Mouse (Mus musculus) hindbrain, embryonic 13.5 days (tissue): ENCODE data around the gene Klrb1. TPM values are rescaled to one million over a fixed set of nuclear protein-coding genes. Genes with fewer than 3 reads are reported as not detected.
"Not testable (repeated sequence)": the region's sequence is repeated elsewhere in the genome, so short reads cannot be mapped to it uniquely, and the experiment has no call there.

Source experiments
- ATAC-seq: fragments of 200-750 bp; cut with Nextera tagmentation; 2 replicates; pipeline ENCODE4 v1.8.0; 2017; ENCODE audit warnings: moderate TSS enrichment; ENCODE audit not compliant: low FRiP score
- H3K27ac ChIP-seq: fragments of 300-500 bp; sonication (generic); 2 replicates; pipeline ENCODE4 v1.5.1; 2015; ENCODE audit warnings: inconsistent platforms, mild to moderate bottlenecking, moderate library complexity
- H3K27me3 ChIP-seq: fragments of 300-500 bp; sonication (generic); 2 replicates; pipeline ENCODE4 v1.6.1; 2015; ENCODE audit warnings: mild to moderate bottlenecking, inconsistent platforms
- H3K36me3 ChIP-seq: fragments of 300-500 bp; sonication (generic); 2 replicates; pipeline ENCODE4 v1.6.1; 2015; ENCODE audit warnings: mild to moderate bottlenecking, inconsistent platforms
- H3K4me1 ChIP-seq: fragments of 300-500 bp; sonication (generic); replicated peaks from 2 replicates; pipeline ENCODE4 v1.6.1; 2015; ENCODE audit warnings: inconsistent platforms
- H3K4me2 ChIP-seq: fragments of 300-500 bp; sonication (generic); 2 replicates; pipeline ENCODE4 v1.6.1; 2015; ENCODE audit warnings: inconsistent platforms, mild to moderate bottlenecking, moderate library complexity
- H3K4me3 ChIP-seq: fragments of 300-500 bp; sonication (generic); 2 replicates; pipeline ENCODE4 v1.5.1; 2015; ENCODE audit warnings: mild to moderate bottlenecking, inconsistent platforms
- H3K9ac ChIP-seq: fragments of 300-500 bp; sonication (generic); 2 replicates; pipeline ENCODE4 v1.6.1; 2015; ENCODE audit warnings: mild to moderate bottlenecking, inconsistent platforms
- H3K9me3 ChIP-seq: fragments of 300-500 bp; sonication (generic); 2 replicates; pipeline ENCODE4 v1.6.1; 2016; ENCODE audit warnings: inconsistent platforms
- WGBS: fragments of 180-500 bp; shearing (Covaris S2); methylation state at CpG from one replicate; pipeline ENCODE4 v1.1.7; 2015; 5-methylcytosine and 5-hydroxymethylcytosine counted together
- polyA plus RNA-seq: library from polyadenylated mRNA; unstranded; fragments of >200 nt; fragmentation: Nextera tagmentation; extraction: Ambion mirVana; gene quantifications from 2 replicates; pipeline ENCODE4 v1.2.1, GENCODE M21; 2015

The Klrb1 gene
- 0.25 and 0.56 TPM in 2 replicates for polyA plus RNA-seq

DNA sequence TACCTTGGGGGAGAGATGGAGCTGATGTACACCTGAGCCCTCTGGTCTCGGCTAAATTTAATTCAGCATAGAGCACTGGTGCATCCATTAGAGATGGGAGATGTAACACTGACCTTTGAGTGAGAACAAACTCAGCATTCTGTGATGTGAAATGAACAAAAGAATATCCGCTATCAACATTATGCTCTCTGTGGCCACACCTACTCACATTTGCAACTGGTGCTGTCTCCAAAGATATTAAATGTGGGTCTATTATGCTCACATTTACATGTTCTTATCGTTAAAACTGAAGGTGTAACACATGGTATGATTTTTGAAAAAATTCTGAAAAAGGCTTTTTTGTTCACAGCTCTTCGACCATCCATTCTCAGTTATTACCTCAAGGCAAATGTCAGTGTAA lies at the start of gene Klrb1:
TSS of gene Klrb1 (minus strand) at position 101 of the 400 bp plus-strand sequence.
- 87% methylated on average over 4 of the region's 4 CpGs for WGBS
- no peaks in the 10 kb centered on the region for H3K9me3 ChIP-seq
- H3K27ac ChIP-seq = no peak within 1 kb of the TSS
- no peak for ATAC-seq
- H3K4me1 ChIP-seq = no peaks in the 10 kb centered on the region
- no peak within 1 kb of the TSS for H3K4me3 ChIP-seq
- no peaks in the 10 kb centered on the region for H3K36me3 ChIP-seq
- H3K27me3 ChIP-seq = no peaks in the 10 kb centered on the region
- H3K9ac ChIP-seq = no peak within 1 kb of the TSS
- no peak within 1 kb of the TSS for H3K4me2 ChIP-seq

DNA sequence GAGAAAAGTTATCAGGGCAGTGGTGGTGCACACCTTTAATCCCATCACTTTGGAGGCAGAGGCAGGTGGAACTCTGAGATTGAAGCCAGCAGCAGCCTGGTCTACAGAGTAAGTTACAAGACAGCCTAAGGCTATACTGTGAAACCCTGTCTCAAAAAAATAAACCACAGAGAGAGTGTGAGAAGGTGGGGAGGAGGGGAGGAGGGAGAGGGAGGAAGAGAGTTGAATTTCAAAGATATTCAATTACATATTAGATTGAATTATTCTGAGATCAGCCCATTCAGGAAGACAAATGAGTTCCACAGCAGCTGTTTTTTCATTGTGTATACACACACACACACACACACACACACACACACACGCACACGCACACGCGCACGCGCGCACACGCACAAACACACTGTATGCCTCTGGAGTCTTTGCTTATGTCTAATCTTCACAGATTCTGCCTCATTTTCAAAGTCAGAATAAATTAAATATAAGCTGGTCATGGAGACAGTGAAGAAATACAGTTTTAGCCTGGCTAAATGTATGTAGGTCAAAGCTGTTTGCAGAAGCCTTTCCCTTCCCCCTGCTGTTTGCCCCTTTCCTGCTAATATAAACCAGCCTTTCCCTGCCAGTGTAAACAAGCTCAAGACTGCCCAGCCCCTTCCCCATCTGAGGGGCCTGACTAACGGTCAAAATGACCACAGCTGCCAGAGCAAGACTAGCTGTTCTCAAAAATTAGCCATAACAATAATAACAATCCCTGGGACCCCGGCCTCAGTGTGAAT lies 46.8 kb upstream of the Klrb1 start:
- ATAC-seq = no peak
- no peaks in the 10 kb centered on the region for H3K36me3 ChIP-seq
- H3K9ac ChIP-seq = no peak overlapping the region; the same call in 1 of the 2 replicates
- H3K4me3 ChIP-seq = no peak overlapping the region
- H3K9me3 ChIP-seq = no peaks in the 10 kb centered on the region
- no peak overlapping the region for H3K27ac ChIP-seq
- no peaks in the 10 kb centered on the region for H3K27me3 ChIP-seq
- WGBS = 80% methylated on average over 10 of the region's 10 CpGs
- H3K4me1 ChIP-seq = peaks cover 4% of the 10 kb centered on the region; the same call in 1 of the 2 replicates
- H3K4me2 ChIP-seq = no peak overlapping the region

DNA sequence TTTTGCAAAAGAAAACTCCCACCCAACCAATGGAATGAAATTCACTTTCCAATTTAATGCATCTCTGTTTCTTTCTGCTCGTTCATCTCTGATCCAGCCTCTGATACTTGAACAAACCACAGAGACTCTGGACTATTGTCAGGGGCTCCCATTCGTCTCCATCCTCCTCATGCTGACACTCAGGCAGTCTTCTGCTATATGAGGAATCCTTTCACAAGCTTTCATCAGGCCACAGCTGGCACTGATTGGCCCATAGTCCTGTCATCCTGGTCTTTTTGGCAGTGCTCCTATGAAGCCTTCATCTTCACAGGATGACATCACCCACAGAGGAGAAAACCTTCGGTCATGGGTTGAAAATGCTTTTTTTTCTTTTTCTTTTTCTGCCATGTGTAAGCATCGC lies 45.2 kb upstream of the Klrb1 start:
- no peak for ATAC-seq
- H3K27ac ChIP-seq = no peak overlapping the region
- H3K4me1 ChIP-seq = peaks cover 6% of the 10 kb centered on the region; the same call in 1 of the 2 replicates
- H3K36me3 ChIP-seq = no peaks in the 10 kb centered on the region
- H3K4me3 ChIP-seq = no peak overlapping the region
- no peak overlapping the region for H3K4me2 ChIP-seq
- WGBS = 79% methylated on average over 4 of the region's 4 CpGs
- H3K9ac ChIP-seq = no peak overlapping the region
- H3K27me3 ChIP-seq = no peaks in the 10 kb centered on the region
- no peaks in the 10 kb centered on the region for H3K9me3 ChIP-seq

DNA sequence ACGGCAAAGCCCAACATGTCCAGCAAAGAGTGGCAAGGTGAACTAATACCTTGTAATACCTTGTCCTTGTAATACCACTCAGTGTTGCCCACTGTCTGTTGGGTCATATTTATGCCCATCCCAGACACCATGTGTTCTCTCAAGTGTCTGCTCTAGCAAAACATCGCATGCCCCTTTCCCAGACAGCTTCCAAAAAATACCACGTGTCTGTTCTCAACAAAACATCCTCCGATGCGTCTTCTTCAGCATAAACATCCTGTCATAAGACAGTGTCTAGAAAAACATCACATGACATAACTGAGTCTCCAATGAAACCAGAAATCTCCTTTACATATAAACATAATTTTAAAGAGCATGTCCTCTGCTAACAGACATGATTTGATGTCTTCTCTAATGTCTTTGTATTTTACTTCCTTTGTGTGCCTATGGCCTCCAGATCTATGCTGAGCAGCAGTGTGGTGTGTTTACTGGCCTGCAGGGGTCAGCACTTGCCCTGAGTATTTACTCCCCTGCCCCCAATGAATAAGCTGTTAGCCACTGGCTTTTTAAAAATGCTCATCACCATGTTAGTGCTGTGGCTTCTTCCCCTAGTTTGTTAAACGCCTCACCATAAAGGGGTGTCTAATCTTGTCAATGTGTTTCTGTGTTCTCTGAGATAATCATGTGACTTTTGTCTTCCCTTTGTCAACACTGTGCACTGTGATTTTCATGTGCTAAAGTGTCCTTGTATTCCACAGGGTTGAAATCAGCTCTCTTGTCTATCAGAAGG lies 43.8 kb upstream of the Klrb1 start:
- not testable (repeated sequence) for ATAC-seq, H3K4me2 ChIP-seq, H3K9me3 ChIP-seq, H3K36me3 ChIP-seq, H3K9ac ChIP-seq, H3K27me3 ChIP-seq, H3K4me3 ChIP-seq
- peaks cover 10% of the 10 kb centered on the region for H3K4me1 ChIP-seq
- 68% methylated on average over 6 of the region's 6 CpGs for WGBS
- H3K27ac ChIP-seq = peak overlapping the region; percentile 66

DNA sequence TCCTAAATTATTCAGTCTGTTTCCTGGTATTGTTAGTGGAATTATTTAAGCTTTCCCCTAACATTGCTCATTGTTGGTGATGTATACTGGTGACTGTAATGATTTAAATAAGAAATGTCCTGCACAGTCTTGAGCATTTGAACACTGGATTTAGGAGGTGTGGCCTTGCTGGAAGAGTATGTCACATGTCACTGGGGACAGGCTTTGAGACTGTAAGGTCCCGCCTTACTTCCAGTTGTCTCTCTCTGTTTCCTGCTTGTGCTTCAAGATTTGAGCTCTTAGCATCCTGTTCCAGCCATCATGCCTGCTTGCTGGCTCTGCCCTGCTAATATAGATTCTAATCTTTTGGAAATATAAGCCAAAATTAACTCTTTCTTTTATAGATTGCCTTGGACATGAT lies 42.4 kb upstream of the Klrb1 start:
- 89% methylated on average over 1 of the region's 1 CpGs for WGBS
- no peaks in the 10 kb centered on the region for H3K9me3 ChIP-seq
- H3K27ac ChIP-seq = no peak overlapping the region
- no peaks in the 10 kb centered on the region for H3K36me3 ChIP-seq
- peaks cover 13% of the 10 kb centered on the region for H3K4me1 ChIP-seq
- H3K27me3 ChIP-seq = no peaks in the 10 kb centered on the region
- H3K9ac ChIP-seq = no peak overlapping the region
- H3K4me2 ChIP-seq = no peak overlapping the region
- no peak overlapping the region for H3K4me3 ChIP-seq
- no peak for ATAC-seq

DNA sequence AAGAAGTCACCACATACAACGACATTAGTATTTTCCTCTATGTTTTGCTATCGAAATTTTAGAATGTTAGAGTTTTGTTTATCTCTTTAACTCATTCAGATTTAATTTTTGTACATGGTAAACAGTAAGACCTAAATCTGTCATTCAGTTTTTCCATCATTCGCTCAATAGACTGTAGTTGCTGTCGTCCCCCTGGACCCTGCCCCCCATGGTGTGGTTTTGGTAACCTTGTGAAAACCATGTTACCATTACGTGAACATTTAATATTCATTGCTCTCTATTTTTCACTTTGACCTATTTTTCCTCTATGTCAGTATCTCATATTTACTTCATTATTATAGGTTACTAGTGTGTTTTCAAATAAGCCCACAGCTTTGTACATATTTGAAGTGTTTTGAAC lies 41.7 kb upstream of the Klrb1 start:
- no peaks in the 10 kb centered on the region for H3K9me3 ChIP-seq
- peak overlapping the region; percentile 50 for H3K4me3 ChIP-seq
- no peaks in the 10 kb centered on the region for H3K27me3 ChIP-seq
- H3K36me3 ChIP-seq = no peaks in the 10 kb centered on the region
- WGBS = 18% methylated on average over 5 of the region's 5 CpGs
- peaks cover 14% of the 10 kb centered on the region for H3K4me1 ChIP-seq
- no peak for ATAC-seq
- H3K27ac ChIP-seq = peak overlapping the region; percentile 78
- peak overlapping the region; percentile 63 for H3K9ac ChIP-seq
- peak overlapping the region; percentile 46 for H3K4me2 ChIP-seq

DNA sequence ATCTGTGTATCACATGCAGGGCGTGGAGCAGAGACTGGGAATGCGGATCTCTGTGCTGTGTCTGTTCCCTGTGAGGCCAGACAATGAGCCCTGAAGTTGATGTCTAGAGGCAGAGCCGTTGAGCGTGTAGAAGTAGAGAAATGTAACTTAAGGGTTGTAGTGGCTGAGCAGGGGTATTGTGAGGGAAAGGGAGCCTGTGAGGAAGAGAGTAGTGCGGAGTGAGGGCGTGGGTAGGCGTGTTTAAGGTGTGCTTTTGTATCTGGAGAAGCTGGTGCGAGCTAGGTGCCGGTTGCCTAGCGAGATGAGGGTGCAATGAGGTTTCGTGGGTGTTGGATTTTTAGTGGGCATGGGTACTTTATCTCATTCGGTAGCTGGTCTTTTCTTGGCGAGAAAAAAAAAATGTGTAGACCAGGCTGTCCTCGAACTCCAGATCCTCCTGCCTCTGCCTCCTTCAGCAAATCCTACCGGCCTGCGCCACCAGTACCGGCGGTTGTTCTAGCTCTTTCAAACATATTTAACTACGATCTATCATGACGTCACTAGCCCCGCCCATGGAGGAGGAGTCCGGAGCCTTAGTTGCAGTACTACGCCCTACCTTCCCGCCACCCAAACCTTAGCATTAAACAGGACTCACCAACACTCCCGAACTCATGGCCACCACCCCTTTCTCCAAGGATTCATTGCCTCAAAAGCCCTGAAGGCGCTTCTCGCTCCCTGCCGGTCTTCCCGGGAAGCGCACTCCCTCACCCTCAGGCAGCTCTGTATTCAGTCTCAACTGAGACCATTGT lies 41.1 kb upstream of the Klrb1 start:
- peak overlapping the region; percentile 70 for H3K9ac ChIP-seq
- peak overlapping the region; percentile 50 for H3K4me3 ChIP-seq
- H3K36me3 ChIP-seq = no peaks in the 10 kb centered on the region
- H3K4me2 ChIP-seq = peak overlapping the region; percentile 63
- peak overlapping the region; percentile 90 for H3K27ac ChIP-seq
- no peaks in the 10 kb centered on the region for H3K9me3 ChIP-seq
- peak; percentile 89 for ATAC-seq
- no peaks in the 10 kb centered on the region for H3K27me3 ChIP-seq
- 2% methylated on average over 30 of the region's 30 CpGs for WGBS
- peaks cover 17% of the 10 kb centered on the region for H3K4me1 ChIP-seq

DNA sequence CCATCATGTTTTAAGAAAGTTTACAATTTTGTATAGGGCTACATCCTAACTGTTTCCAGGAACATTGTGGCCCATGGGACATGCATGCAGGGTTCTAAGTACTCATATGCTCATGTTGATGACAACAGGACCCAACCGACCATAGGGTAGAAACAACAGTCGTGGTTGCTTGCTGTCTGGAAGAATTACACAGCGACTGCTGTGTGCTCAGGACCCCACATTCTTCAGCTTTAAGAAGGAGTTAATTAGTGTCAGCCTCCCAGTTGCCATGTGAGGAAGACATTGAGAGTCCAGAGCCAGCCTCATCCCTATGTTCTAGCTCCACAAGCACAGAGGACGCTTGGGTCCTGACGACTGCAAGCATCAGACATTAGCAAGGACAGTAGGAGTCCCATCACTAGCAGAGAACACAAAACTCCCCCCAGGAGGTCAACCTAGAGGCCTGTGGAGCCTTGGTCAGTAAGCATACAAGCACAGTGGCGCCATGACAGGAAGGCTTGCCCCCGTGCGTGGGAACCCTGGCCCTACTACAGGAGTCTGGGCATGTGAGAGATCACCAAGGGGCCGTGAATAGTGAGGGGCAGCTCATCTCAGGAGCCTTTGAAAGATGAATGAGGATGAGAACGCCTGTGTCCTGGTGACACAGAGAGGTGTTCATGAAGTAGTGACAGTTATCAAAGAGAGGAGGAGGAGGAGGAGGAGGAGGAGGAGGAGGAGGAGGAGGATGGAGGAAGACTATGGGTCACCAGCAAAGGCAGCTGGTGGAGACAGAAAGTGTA lies 40.2 kb upstream of the Klrb1 start:
- H3K27ac ChIP-seq = peak overlapping the region; percentile 90
- peak overlapping the region; percentile 70; the same call in 1 of the 2 replicates for H3K9ac ChIP-seq
- H3K9me3 ChIP-seq, ATAC-seq, H3K27me3 ChIP-seq, H3K36me3 ChIP-seq: not testable (repeated sequence)
- 72% methylated on average over 10 of the region's 10 CpGs for WGBS
- peak overlapping the region; percentile 50 for H3K4me3 ChIP-seq
- peak overlapping the region; percentile 63 for H3K4me2 ChIP-seq
- H3K4me1 ChIP-seq = peaks cover 17% of the 10 kb centered on the region

DNA sequence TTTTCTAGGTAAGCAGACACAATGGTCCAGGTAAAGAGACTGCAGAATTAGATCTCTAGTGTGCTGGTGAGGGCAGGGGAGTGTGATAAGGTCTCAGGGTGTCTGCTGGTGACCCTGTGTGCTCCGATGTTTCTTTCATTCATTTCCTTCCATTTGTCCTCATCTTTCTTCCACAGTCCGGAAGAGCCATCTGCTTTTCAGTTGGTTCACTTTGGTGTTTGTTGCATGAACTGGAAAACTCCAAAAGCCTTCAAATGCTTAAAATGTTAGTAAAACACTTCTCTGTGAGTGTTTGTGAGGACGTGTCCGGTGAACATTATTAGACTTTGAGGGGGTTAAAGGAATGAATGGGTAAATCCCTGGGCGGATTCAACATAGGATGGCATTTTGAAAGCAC lies 38.3 kb upstream of the Klrb1 start:
- Histone ChIP-seq H3K27me3 (no peaks in the 10 kb centered on the region), H3K9ac (peak overlapping the region; percentile 60), H3K4me2 (peak overlapping the region; percentile 43), H3K36me3 (no peaks in the 10 kb centered on the region), H3K9me3 (no peaks in the 10 kb centered on the region), H3K4me3 (peak overlapping the region; percentile 58), H3K4me1 (peaks cover 13% of the 10 kb centered on the region), H3K27ac (peak overlapping the region; percentile 83)
- WGBS = 44% methylated on average over 5 of the region's 5 CpGs
- no peak for ATAC-seq

DNA sequence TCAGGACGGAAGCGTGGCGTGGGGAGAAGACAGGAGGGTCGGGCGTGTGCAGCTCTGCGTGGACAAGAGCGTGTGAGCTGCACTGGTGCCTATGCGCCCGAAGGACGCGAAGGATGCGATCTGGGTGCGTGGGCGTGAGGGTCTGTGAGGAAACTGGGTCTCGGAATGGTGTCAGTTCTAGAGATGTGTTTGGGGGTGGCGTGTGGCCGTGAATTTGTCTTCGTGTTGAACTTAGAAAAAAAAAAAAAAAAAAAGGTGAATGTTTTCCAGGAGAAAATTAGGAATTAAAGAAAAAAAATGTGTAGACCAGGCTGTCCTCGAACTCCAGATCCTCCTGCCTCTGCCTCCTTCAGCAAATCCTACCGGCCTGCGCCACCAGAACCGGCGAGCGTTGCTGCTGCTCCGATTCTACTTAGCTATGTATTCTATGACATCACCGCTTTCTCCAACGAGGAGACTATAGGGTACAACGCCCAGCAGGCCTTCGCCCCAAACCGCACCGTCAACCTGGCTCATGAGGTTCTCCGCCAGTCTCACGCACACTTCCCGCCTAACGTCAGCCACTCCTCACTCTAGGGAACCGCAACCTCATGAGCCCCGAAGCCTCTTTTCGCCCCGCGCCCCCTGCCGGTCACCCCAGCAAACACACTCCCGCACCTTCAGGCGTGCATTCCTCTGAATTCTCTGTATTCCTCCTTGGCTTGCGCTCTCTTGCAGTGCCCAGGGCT lies 37.7 kb upstream of the Klrb1 start:
- H3K4me2 ChIP-seq = peak overlapping the region; percentile 43
- under 1% methylated on average over 44 of the region's 44 CpGs for WGBS
- H3K27ac ChIP-seq = peak overlapping the region; percentile 91
- not testable (repeated sequence) for H3K9me3 ChIP-seq, H3K36me3 ChIP-seq, H3K27me3 ChIP-seq
- H3K4me3 ChIP-seq = peak overlapping the region; percentile 58
- peak overlapping the region; percentile 82 for H3K9ac ChIP-seq
- peaks cover 13% of the 10 kb centered on the region for H3K4me1 ChIP-seq
- ATAC-seq = peak; percentile 76

DNA sequence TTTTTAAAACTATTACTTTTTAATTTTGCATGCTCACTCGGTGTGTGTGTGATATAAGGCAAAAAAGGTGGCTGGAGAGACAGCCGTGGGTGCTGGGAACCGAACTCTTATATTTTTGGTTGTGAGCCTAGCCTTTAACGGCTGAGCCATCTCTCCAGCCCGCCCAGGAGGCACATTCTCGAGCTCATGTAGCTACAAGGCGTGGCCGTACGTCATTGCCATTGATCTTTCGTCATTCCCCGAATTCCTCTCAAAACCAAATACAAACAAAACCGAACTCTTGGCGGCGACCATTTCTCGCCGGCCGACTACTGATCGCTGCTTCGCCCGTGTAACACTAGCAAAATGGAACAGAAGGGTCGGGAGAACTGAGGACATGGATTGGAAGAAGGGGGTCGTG lies 37.2 kb upstream of the Klrb1 start:
- WGBS = under 1% methylated on average over 22 of the region's 22 CpGs
- H3K9ac ChIP-seq = peak overlapping the region; percentile 82
- peaks cover 13% of the 10 kb centered on the region for H3K4me1 ChIP-seq
- H3K9me3 ChIP-seq, H3K36me3 ChIP-seq, H3K27me3 ChIP-seq: not testable (repeated sequence)
- H3K4me2 ChIP-seq = peak overlapping the region; percentile 37
- peak overlapping the region; percentile 91 for H3K27ac ChIP-seq
- ATAC-seq = peak; percentile 49
- peak overlapping the region; percentile 58 for H3K4me3 ChIP-seq
